Mouse (Mus musculus): ENCODE data around the gene S100a7a.

DNA sequence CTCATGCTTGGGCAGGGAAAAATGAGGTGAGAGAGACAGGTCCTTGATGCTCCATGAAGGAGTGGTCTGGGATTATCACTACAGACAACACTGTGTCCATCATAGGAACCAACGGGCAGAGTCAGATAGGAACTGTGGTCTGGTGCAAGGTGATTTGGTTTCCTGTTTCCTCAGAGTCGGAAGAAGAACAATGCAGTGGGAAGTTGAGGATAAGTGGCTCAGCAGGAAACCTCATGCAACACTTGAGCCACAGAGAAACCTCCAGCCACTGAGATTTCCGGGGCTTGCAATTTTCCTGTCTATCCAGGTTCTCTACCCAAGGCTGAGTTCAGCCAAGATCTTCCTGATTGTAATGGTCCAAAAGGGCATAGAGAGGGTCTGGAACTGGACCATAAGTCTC is 24.8 kb downstream of the S100a7a start:
- TF ChIP-seq POLR2A (IDR thresholded peaks at IDR 0.05; ENCODE audit: insufficient read depth, low read length), result no peak
- TF ChIP-seq EP300 (IDR thresholded peaks at IDR 0.05; ENCODE audit: insufficient read depth, low read depth, low read length), result no peak
